Mouse (Mus musculus): Measurements from ENCODE around the gene Pisd.
"Not testable (repeated sequence)": the region's sequence is repeated elsewhere in the genome, so short reads cannot be mapped to it uniquely, and the experiment has no call there.

DNA sequence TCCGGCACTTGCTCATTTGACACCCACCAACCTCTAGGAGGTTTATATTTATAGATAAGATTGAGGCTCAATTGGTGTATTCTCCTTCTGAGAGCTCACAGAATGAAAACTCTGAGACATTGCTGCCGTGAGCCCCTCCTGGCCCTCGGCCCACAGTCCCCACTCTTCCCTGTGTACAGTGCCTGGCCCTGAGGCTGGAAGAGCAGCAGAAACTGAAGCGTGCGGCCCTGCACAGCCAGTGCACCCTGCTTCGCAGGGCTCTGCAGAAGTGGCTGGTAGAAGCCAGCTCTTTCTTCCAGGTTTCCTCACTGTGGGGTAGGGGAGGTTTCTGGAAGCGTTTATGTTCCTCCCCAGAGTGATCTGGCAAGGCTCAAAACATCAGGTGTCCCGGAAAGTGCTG, 62.7 kb downstream of the Pisd start:
- not testable (repeated sequence) for TF ChIP-seq CTCF (IDR thresholded peaks at IDR 0.05; ENCODE audit: control insufficient read depth, insufficient read depth, low read length); POLR2A (IDR thresholded peaks at IDR 0.05; ENCODE audit: borderline replicate concordance, control insufficient read depth, low read depth, low read length)
